Mouse (Mus musculus) neural tube, embryonic 15.5 days (tissue): ENCODE measurements at regions not wholly inside any gene's neighbourhood (a gene's known extent, or its start where the extent isn't known, plus 50 kb on each side); places are given as distances from the start of the nearest gene placed in this dataset.
A peak's percentile ranks its signal among the peaks of the same experiment; 100 is the strongest.

ENCODE experiments used
- ATAC-seq: fragments of 200-750 bp; cut with Nextera tagmentation; 2 replicates; pipeline ENCODE4 v1.8.0; 2017; ENCODE audit warnings: mild to moderate bottlenecking, moderate TSS enrichment, moderate library complexity; ENCODE audit not compliant: low FRiP score
- H3K27ac ChIP-seq: fragments of 300-500 bp; sonication (generic); replicated peaks from 2 replicates; pipeline ENCODE4 v1.5.1; 2015; ENCODE audit warnings: mild to moderate bottlenecking, inconsistent platforms
- H3K27me3 ChIP-seq: fragments of 300-500 bp; sonication (generic); replicated peaks from 2 replicates; pipeline ENCODE4 v1.6.1; 2015; ENCODE audit warnings: inconsistent platforms
- H3K36me3 ChIP-seq: fragments of 300-500 bp; sonication (generic); 2 replicates; pipeline ENCODE4 v1.6.1; 2015; ENCODE audit warnings: inconsistent platforms
- H3K4me1 ChIP-seq: fragments of 300-500 bp; sonication (generic); 2 replicates; pipeline ENCODE4 v1.6.1; 2015; ENCODE audit warnings: inconsistent platforms
- H3K4me2 ChIP-seq: fragments of 300-500 bp; sonication (generic); 2 replicates; pipeline ENCODE4 v1.6.1; 2015; ENCODE audit warnings: inconsistent platforms, mild to moderate bottlenecking, moderate library complexity
- H3K4me3 ChIP-seq: fragments of 300-500 bp; sonication (generic); replicated peaks from 2 replicates; pipeline ENCODE4 v1.5.1; 2015; ENCODE audit warnings: mild to moderate bottlenecking, inconsistent platforms
- H3K9ac ChIP-seq: fragments of 300-500 bp; sonication (generic); replicated peaks from 2 replicates; pipeline ENCODE4 v1.6.1; 2015; ENCODE audit warnings: mild to moderate bottlenecking, inconsistent platforms
- H3K9me3 ChIP-seq: fragments of 300-500 bp; sonication (generic); replicated peaks from 2 replicates; pipeline ENCODE4 v1.6.1; 2016; ENCODE audit warnings: inconsistent platforms
- WGBS: fragments of 180-500 bp; shearing (Covaris S2); methylation state at CpG from one replicate; pipeline ENCODE4 v1.1.7; 2015; ENCODE audit warnings: mixed read lengths; 5-methylcytosine and 5-hydroxymethylcytosine counted together

DNA sequence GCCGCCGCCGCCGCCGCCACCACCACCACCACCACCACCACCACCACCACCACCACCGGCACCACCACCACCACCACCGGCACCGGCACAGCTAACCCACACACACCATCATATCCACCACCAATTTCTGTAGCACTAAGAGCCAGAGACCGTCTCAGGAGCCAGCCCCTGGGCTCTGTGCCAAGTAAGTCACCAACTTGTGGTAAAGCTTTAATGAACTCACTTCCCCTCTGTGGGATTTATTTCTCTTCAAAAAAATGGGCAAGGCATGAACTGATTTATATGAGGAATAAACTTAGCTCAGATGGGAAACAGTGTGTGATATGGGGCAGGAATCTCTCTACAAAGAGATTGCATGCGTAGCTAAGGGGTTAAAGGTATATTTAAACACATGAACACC, 114.8 kb downstream of the Ddx1 start:
- no peak overlapping the region for H3K4me3 ChIP-seq
- H3K4me2 ChIP-seq = no peak overlapping the region
- 83% methylated on average over 4 of the region's 10 CpGs for WGBS

DNA sequence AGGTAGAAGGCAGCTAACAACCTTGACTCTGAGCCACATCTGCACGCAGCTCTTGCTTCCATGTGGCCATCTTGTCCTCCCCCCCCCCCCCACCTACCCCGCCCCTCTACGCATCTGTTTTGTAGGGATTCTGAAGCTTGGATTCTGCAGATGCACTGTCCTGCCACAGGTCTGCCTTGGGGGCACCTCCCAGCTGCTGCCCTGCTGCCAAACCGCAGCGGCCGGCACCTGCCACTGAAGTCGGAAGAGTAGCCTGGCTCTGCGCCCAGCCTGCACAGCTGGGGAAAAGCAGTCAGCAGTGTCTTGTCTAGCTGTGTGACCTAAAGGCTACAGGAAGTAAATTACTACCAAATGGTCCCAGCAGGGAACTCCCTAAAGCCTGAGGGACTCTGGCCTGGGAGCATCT, 119.3 kb downstream of the Ddx1 start:
- no peak overlapping the region for H3K27ac ChIP-seq
- no peak; the same call in 1 of the 2 replicates for ATAC-seq
- 0 out of 2 replicates have a peak, but pooled peaks cover 8% of the 10 kb centered on the region for H3K4me1 ChIP-seq
- H3K9ac ChIP-seq = no peak overlapping the region
- no peaks in the 10 kb centered on the region for H3K9me3 ChIP-seq
- H3K4me2 ChIP-seq = no peak overlapping the region
- H3K4me3 ChIP-seq = no peak overlapping the region
- H3K36me3 ChIP-seq = no peaks in the 10 kb centered on the region
- no peaks in the 10 kb centered on the region for H3K27me3 ChIP-seq
- WGBS = 42% methylated on average over 8 of the region's 8 CpGs

More for the DNA sequence above, 114.8 kb downstream of the Ddx1 start:
- ATAC-seq = no peak
- Histone ChIP-seq H3K9ac (no peak overlapping the region), H3K4me1 (0 out of 2 replicates have a peak, but pooled peaks cover 4% of the 10 kb centered on the region), H3K9me3 (no peaks in the 10 kb centered on the region), H3K27me3 (no peaks in the 10 kb centered on the region), H3K36me3 (no peaks in the 10 kb centered on the region), H3K27ac (no peak overlapping the region)

DNA sequence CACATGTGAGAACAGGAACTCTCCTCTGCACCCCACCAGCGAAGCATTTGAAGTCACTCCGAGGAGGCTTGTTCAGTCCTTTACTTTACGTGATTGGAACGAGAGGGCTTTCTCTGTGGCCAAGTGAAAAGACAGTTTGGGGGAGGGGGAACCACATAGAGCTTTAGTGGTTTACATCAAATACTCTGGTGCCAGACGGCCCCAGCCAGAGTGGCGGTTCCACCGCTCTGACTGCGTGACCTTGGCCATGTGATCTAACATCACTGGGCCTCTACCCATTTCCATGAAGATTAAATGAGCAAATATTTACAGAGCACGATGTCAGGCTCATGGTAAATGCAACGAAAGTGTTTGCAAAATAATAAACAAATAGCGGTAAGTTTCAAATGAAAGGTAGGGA, 121.6 kb downstream of the Ddx1 start:
- 0 out of 2 replicates have a peak, but pooled peaks cover 8% of the 10 kb centered on the region for H3K4me1 ChIP-seq
- no peak overlapping the region for H3K27ac ChIP-seq
- H3K36me3 ChIP-seq = no peaks in the 10 kb centered on the region
- ATAC-seq = no peak
- H3K4me2 ChIP-seq = no peak overlapping the region
- no peaks in the 10 kb centered on the region for H3K9me3 ChIP-seq
- H3K27me3 ChIP-seq = no peaks in the 10 kb centered on the region
- WGBS = 86% methylated on average over 11 of the region's 11 CpGs
- H3K9ac ChIP-seq = no peak overlapping the region
- no peak overlapping the region for H3K4me3 ChIP-seq

DNA sequence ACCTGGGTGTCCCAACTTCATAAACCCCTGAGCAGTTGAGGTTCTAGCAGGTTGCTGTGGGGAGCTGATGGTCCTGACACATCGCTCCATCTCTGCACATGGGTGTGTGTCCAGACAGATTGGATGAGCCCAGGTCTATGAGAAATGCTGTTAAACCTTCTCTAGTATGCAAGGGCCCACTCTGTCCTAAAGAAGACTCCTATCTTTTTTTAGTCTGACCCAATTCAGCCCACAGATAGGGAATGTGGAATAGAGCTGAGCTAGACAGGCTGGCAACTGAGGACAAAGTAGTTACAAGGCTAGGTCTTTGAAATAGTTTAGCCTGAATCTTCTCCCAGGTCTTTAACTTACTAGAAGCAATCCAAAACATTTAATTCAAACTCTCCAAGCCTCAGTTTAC, 124.0 kb downstream of the Ddx1 start:
- no peak for ATAC-seq
- Histone ChIP-seq H3K36me3 (no peaks in the 10 kb centered on the region), H3K27me3 (no peaks in the 10 kb centered on the region; the same call in 1 of the 2 replicates), H3K9me3 (no peaks in the 10 kb centered on the region), H3K9ac (no peak overlapping the region), H3K27ac (no peak overlapping the region), H3K4me3 (no peak overlapping the region), H3K4me2 (no peak overlapping the region), H3K4me1 (0 out of 2 replicates have a peak, but pooled peaks cover 8% of the 10 kb centered on the region)
- 100% methylated on average over 1 of the region's 1 CpGs for WGBS

DNA sequence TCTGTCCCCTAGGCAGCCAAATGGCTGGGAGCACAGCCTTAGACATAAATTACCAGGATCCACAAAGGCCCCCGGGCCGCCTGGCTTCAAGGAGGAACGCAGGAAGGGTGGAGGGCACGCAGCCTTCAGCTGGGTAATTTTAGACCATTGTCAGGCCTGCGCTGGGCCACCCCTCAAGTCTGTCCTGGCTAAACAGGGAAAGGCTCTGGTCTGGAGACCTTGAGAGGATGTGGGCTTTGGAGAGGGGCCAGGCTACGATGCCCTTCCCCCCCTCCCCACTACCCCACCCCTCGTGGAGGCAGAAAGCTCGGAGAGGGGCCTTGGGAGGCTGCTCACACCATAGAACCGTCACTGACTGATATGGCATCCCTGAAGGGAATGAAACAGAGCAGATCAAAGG, 126.7 kb downstream of the Ddx1 start:
- Histone ChIP-seq H3K9ac (no peak overlapping the region), H3K4me3 (no peak overlapping the region), H3K4me2 (no peak overlapping the region), H3K36me3 (no peaks in the 10 kb centered on the region), H3K27ac (no peak overlapping the region), H3K9me3 (no peaks in the 10 kb centered on the region), H3K27me3 (no peaks in the 10 kb centered on the region; the same call in 1 of the 2 replicates), H3K4me1 (0 out of 2 replicates have a peak, but pooled peaks cover 5% of the 10 kb centered on the region)
- WGBS = 17% methylated on average over 9 of the region's 9 CpGs
- ATAC-seq = no peak

DNA sequence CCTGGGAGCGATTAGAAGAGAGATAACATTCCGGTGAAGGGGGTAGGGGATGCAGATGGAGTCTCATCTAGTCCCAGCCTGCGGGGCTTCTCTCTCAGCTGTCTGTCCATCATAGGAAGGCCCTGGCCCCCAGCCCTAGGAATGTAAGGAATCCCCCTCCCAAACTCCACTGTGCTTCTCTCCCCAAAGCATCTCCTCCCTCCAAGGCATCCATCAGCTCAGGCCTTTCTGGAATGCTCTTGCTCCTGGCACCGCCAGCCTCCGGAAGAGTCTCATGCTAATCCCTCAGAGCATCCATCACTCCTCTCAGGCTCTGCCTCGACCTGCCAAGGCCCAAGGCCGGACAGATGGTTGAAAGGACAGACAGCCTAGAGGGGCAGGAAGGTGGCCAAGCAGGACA, 128.4 kb downstream of the Ddx1 start:
- WGBS = 60% methylated on average over 7 of the region's 7 CpGs
- H3K36me3 ChIP-seq = no peaks in the 10 kb centered on the region
- no peaks in the 10 kb centered on the region for H3K4me1 ChIP-seq
- no peak overlapping the region for H3K27ac ChIP-seq
- H3K4me3 ChIP-seq = no peak overlapping the region
- no peaks in the 10 kb centered on the region; the same call in 1 of the 2 replicates for H3K27me3 ChIP-seq
- ATAC-seq = no peak
- H3K9me3 ChIP-seq = no peaks in the 10 kb centered on the region
- no peak overlapping the region for H3K4me2 ChIP-seq
- no peak overlapping the region for H3K9ac ChIP-seq

DNA sequence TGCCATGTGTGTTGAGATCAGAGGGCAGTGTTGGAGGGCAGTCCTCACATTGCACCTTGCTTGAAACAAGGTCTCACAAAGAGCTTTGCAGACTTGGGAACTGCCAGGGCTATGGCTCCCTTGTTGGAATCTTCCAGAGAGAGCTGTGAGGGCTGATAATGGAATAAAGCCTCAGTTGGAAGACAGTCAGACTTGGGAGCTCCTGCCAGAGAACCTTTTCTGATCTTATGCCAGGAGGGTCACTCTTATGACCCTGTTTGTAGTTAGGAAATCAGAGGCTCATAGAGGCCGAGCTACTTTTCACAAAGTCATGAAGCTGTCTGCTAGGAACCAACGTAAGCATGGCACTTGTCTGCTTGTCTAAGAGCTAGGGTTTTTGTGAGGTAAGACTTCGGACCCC, 129.4 kb downstream of the Ddx1 start:
- Histone ChIP-seq H3K9ac (no peak overlapping the region), H3K4me3 (no peak overlapping the region), H3K4me1 (no peaks in the 10 kb centered on the region), H3K36me3 (no peaks in the 10 kb centered on the region), H3K27ac (no peak overlapping the region), H3K9me3 (no peaks in the 10 kb centered on the region), H3K27me3 (no peaks in the 10 kb centered on the region; the same call in 1 of the 2 replicates), H3K4me2 (no peak overlapping the region)
- WGBS = 89% methylated on average over 3 of the region's 3 CpGs
- no peak for ATAC-seq

DNA sequence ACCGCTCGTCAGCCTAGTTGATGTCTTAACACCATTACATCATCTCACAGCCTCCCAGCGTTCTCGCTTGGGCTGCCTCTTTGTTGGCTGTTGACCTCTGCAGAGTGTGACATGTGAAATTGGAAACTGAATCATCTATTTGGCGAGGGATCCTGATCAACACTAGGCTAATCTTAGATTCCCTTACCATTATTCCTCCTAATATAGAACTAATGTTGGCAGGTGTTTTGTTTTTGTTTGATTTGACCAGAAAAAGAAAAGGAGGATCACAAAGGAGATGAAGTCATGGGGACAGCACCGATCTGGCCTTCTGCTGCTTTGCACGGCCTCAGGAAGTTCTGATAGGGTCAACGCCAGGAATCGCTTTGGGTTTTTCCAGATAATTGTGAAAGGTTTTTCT, 131.0 kb downstream of the Ddx1 start:
- H3K4me2 ChIP-seq = no peak overlapping the region
- no peak for ATAC-seq
- H3K4me3 ChIP-seq = no peak overlapping the region
- H3K27me3 ChIP-seq = no peaks in the 10 kb centered on the region; the same call in 1 of the 2 replicates
- WGBS = 78% methylated on average over 9 of the region's 9 CpGs
- H3K9me3 ChIP-seq = no peaks in the 10 kb centered on the region
- H3K9ac ChIP-seq = no peak overlapping the region
- H3K27ac ChIP-seq = no peak overlapping the region
- no peaks in the 10 kb centered on the region for H3K4me1 ChIP-seq
- no peaks in the 10 kb centered on the region for H3K36me3 ChIP-seq

DNA sequence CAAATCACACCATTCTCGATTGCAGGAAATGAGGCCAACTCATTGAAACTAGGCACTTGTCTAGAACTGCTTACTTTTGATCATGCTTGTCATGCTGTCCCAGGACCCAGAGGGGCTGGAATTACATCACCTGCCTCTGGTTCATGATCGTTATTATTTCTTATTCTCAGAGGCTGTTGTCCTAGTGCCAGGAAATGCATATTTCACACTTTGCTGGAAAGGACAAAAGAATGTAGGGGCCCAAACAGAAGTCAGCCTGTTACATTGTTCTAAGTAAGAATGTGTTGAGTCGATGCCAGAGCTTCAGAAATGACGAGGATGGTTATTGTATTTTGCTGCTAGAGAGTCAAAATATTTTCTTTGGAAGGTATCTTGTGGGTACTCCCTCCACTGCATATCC, 134.7 kb downstream of the Ddx1 start:
- 80% methylated on average over 4 of the region's 4 CpGs for WGBS
- H3K9me3 ChIP-seq = no peaks in the 10 kb centered on the region
- ATAC-seq = no peak
- no peak overlapping the region for H3K27ac ChIP-seq
- no peaks in the 10 kb centered on the region for H3K4me1 ChIP-seq
- H3K9ac ChIP-seq = no peak overlapping the region
- no peaks in the 10 kb centered on the region for H3K36me3 ChIP-seq
- no peak overlapping the region for H3K4me3 ChIP-seq
- no peak overlapping the region for H3K4me2 ChIP-seq
- H3K27me3 ChIP-seq = no peaks in the 10 kb centered on the region

DNA sequence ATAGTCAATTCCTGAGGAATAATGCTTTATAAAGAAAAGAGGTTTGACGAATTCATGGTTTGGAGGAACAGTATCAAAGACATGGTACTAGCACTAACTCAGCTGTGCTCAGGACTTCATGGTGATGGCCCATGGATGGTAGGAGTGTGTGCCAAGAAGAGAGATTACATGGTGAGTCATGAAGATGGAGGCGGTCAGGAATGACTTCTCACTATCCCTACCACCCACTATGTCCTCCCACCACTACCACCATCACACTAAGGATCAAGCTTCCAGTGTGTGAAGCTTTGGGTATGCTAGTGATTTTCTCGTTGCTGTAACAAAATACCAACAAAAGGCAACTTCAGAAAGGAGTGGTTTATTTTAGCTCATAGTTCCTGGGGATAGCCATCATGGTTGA, 142.1 kb downstream of the Ddx1 start:
- WGBS = 95% methylated on average over 3 of the region's 3 CpGs
- no peaks in the 10 kb centered on the region for H3K4me1 ChIP-seq
- H3K27ac ChIP-seq = no peak overlapping the region
- no peaks in the 10 kb centered on the region for H3K9me3 ChIP-seq
- no peak for ATAC-seq
- no peak overlapping the region for H3K4me2 ChIP-seq
- no peaks in the 10 kb centered on the region for H3K27me3 ChIP-seq
- no peak overlapping the region for H3K4me3 ChIP-seq
- no peaks in the 10 kb centered on the region for H3K36me3 ChIP-seq
- H3K9ac ChIP-seq = no peak overlapping the region

DNA sequence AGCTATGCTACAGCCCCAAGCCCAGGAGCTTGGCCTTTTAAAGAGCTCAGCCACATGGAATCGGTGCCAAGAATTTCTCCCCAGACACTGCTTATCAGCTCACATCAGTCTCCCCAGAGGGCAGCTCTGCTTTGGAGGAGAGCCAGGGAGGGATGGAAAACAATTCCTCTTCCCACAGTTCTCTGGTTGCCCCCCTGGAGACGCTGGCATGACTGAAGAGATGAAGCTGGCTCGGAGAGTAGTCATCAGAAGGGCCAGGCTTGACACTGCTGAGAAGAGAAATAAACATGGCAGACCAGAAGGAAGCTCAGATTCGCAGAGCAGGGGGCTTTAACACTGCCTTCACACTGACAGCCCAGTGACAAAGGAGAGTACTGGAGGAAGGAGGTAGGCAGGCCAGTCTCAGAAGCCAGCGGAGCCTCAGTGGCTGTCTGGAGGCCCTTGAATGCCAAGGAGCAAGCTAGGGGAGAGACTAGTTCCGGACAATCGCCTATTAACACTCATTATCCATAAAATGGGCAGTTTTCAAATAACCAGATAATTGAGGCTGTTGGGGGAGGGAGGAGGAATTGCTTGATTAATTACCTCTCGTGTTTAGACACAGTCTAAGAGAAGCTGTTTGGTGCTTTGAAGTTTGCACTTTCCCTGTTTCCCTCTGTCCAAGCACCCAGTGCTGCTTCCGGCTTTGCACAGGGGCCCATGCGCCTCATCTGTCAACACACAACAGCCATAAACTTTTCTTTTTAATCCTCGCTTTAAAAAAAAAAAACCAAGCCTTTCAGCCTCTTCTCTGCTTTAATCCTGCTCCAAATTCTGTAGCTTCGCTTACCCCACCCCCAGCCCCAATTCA, 148.3 kb downstream of the Ddx1 start:
- no peaks in the 10 kb centered on the region for H3K27me3 ChIP-seq
- peak; percentile 16; the same call in 1 of the 2 replicates for ATAC-seq
- 16% methylated on average over 12 of the region's 12 CpGs for WGBS
- H3K4me2 ChIP-seq = no peak overlapping the region
- H3K27ac ChIP-seq = no peak overlapping the region
- peaks cover 9% of the 10 kb centered on the region for H3K4me1 ChIP-seq
- H3K36me3 ChIP-seq = no peaks in the 10 kb centered on the region
- H3K9ac ChIP-seq = no peak overlapping the region
- no peak overlapping the region for H3K4me3 ChIP-seq
- H3K9me3 ChIP-seq = no peaks in the 10 kb centered on the region

DNA sequence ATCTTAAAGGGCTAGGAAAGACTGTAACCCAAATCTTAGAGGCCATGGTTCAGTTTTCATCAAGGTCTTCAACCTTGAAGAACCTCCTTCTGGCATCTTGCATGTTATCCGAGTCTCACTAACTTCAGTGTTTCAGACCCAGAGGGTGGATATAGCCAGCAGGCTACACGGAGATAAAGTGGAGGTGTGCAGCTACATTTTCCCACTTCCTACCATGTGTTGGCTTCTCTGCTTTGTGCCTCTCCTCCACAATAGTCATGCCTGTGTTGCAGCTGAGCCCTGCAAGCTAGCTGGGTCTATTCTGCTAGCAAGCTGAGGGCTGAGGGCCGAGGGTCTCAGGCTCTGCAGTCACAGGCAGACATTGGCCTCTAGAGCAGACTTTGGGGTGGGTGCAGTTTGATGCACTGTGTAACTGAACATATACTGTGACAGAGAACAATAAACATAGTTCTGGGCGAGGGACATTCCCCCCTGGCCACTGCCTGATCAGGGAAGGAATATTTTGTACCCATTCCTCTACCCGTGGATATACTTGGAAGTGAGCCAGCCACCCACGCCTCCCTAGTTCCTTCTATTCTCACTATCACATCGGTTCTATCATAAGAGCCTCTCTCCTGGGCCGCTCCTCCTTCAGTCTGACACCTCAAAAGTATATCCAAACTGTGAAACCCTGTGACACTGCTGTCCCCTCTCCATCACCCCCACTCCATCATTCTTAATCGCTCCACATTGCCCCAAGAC, 152.6 kb upstream of the Mycn start:
- no peaks in the 10 kb centered on the region for H3K4me1 ChIP-seq
- H3K4me2 ChIP-seq = no peak overlapping the region
- H3K27ac ChIP-seq = no peak overlapping the region
- no peaks in the 10 kb centered on the region for H3K9me3 ChIP-seq
- no peaks in the 10 kb centered on the region for H3K36me3 ChIP-seq
- H3K27me3 ChIP-seq = no peaks in the 10 kb centered on the region
- no peak overlapping the region for H3K4me3 ChIP-seq
- 87% methylated on average over 9 of the region's 9 CpGs for WGBS
- no peak overlapping the region for H3K9ac ChIP-seq
- ATAC-seq = no peak
